Mouse (Mus musculus) small intestine, adult 2 months (tissue): Measurements from ENCODE around the gene Phb2.

ENCODE experiments used
- CTCF ChIP-seq: fragments of 200-500 bp; IDR thresholded peaks from 2 replicates; pipeline ENCODE4 v1.5.1; 2012; ENCODE audit warnings: low read depth, mild to moderate bottlenecking, control low read depth, inconsistent platforms, low read length, moderate library complexity, mixed read lengths; ENCODE audit not compliant: insufficient replicate concordance, insufficient read length; ENCODE audit errors: extremely low read depth
- POLR2A ChIP-seq: fragments of 200-500 bp; IDR thresholded peaks from 2 replicates; pipeline ENCODE4 v1.6.1; 2012; ENCODE audit warnings: low read depth, mild to moderate bottlenecking, control low read depth, inconsistent platforms, low read length, moderate library complexity

DNA sequence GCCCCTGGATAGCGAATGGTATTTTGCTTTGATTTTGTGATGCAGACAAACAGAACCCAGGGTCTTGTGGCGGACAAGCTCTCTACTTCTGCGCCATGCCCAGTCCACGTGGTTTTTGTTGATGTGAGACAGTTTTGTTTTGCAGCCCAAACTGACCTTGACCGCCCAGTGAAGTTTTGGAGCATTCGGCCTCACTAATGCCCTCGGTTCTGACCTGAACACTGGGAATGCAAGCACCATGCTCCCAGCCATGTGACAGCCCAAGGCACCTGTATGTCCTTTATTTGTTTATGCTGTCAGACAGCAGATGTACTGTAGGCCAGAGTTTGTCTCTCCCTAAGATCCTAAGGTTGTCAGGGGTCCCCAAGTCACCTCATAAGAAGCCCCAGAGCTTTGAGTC is 37.5 kb upstream of the Phb2 start:
- TF ChIP-seq POLR2A = no peak
- TF ChIP-seq CTCF = no peak
